Mouse (Mus musculus): ENCODE measurements around the gene Hoxd12. TPM values are rescaled to one million over a fixed set of nuclear protein-coding genes. Genes with fewer than 3 reads are reported as not detected.

Gene Hoxd12
- polyA plus RNA-seq (2012; rRNA removed): not detected in 2 replicates

GRCm38 (mm10) chr2:74674881-74675665, at the start of gene Hoxd12:
Gene Hoxd12 (plus strand): TSS chr2:74675013.
- H3K4me1 ChIP-seq (ENCODE audit: control insufficient read depth, insufficient read depth, low read length): no peaks in the 10 kb centered on the region
- peaks cover 2% of the 10 kb centered on the region for H3K27me3 ChIP-seq (replicated peaks; ENCODE audit: control insufficient read depth, insufficient read depth, low read length)
- TF ChIP-seq POLR2A (IDR thresholded peaks at IDR 0.05; ENCODE audit: low read depth, low read length) (no peak), CTCF (conservative IDR thresholded peaks at IDR 0.05; ENCODE audit: insufficient read depth, insufficient read length, low read depth, low read length) (no peak)
- no peak for DNase-seq
- H3K27ac ChIP-seq (ENCODE audit: insufficient read depth, low read depth, low read length): no peak within 1 kb of the TSS
- H3K36me3 ChIP-seq (ENCODE audit: control insufficient read depth, insufficient read depth, low read length): no peaks in the 10 kb centered on the region
- 26% methylated on average over 47 of the region's 47 CpGs for WGBS
- H3K4me3 ChIP-seq (ENCODE audit: insufficient read depth, low read depth, low read length): no peak within 1 kb of the TSS

DNA sequence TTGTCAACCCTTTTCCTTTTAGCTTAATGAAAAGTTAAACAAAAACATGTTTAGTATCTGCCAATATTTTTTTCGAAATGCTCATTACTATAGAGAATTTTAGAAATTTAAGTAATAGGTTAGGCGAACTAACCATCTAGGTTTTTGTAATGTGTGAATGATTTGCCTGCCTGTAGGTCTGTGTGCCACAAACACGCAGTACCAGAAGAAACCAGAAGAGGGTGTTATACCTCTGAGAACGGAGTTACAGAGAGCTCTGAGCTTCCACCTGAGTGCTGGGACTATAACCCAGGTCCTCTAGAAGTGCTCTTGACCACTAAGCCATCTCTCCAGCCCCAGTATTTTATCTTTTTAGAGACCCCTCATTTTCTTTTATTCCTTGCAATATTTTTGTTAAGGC, 39.4 kb upstream of the Hoxd12 start:
- Histone ChIP-seq H3K27ac (ENCODE audit: insufficient read depth, low read depth, low read length) (no peak overlapping the region), H3K4me1 (ENCODE audit: control insufficient read depth, insufficient read depth, low read length) (no peaks in the 10 kb centered on the region), H3K4me3 (ENCODE audit: insufficient read depth, low read depth, low read length) (no peak overlapping the region), H3K36me3 (ENCODE audit: control insufficient read depth, insufficient read depth, low read length) (no peaks in the 10 kb centered on the region), H3K27me3 (replicated peaks; ENCODE audit: control insufficient read depth, insufficient read depth, low read length) (no peaks in the 10 kb centered on the region)
- TF ChIP-seq POLR2A (IDR thresholded peaks at IDR 0.05; ENCODE audit: low read depth, low read length): no peak
- no peak for TF ChIP-seq CTCF (conservative IDR thresholded peaks at IDR 0.05; ENCODE audit: insufficient read depth, insufficient read length, low read depth, low read length)
- DNase-seq: no peak
- WGBS: 75% methylated on average over 4 of the region's 4 CpGs

DNA sequence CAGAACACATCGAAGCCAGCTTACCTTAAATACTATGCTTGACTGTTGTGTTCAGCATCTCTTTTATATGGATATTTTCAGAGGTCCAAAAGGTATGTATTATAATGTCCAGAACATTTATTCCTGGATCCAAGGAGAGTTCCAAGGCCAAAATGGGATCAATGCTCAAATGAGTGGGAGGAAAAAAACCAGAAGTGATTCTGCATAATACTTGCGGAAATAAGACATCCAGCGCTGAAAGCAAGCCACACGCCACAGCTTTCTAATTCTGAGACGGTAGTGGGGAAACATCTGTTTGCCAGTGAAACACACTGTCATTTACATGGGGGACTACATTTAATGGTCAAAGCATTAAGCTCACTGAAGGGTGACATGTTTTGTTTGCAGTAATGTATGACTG, 32.4 kb upstream of the Hoxd12 start:
- TF ChIP-seq POLR2A (IDR thresholded peaks at IDR 0.05; ENCODE audit: low read depth, low read length) (no peak), CTCF (conservative IDR thresholded peaks at IDR 0.05; ENCODE audit: insufficient read depth, insufficient read length, low read depth, low read length) (no peak)
- H3K27me3 ChIP-seq (replicated peaks; ENCODE audit: control insufficient read depth, insufficient read depth, low read length): peaks cover under 1% of the 10 kb centered on the region; the same call in 1 of the 2 replicates
- no peaks in the 10 kb centered on the region for H3K4me1 ChIP-seq (ENCODE audit: control insufficient read depth, insufficient read depth, low read length)
- no peak overlapping the region for H3K27ac ChIP-seq (ENCODE audit: insufficient read depth, low read depth, low read length)
- H3K4me3 ChIP-seq (ENCODE audit: insufficient read depth, low read depth, low read length): no peak overlapping the region
- no peaks in the 10 kb centered on the region for H3K36me3 ChIP-seq (ENCODE audit: control insufficient read depth, insufficient read depth, low read length)
- 32% methylated on average over 5 of the region's 5 CpGs for WGBS
- DNase-seq: no peak

- no peaks in the 10 kb centered on the region for H3K36me3 ChIP-seq (ENCODE audit: control insufficient read depth, insufficient read depth, low read length)
- 84% methylated on average over 3 of the region's 3 CpGs for WGBS
Measured at GRCm38 (mm10) chr2:74645631-74646030, 29.2 kb upstream of the Hoxd12 start.

DNA sequence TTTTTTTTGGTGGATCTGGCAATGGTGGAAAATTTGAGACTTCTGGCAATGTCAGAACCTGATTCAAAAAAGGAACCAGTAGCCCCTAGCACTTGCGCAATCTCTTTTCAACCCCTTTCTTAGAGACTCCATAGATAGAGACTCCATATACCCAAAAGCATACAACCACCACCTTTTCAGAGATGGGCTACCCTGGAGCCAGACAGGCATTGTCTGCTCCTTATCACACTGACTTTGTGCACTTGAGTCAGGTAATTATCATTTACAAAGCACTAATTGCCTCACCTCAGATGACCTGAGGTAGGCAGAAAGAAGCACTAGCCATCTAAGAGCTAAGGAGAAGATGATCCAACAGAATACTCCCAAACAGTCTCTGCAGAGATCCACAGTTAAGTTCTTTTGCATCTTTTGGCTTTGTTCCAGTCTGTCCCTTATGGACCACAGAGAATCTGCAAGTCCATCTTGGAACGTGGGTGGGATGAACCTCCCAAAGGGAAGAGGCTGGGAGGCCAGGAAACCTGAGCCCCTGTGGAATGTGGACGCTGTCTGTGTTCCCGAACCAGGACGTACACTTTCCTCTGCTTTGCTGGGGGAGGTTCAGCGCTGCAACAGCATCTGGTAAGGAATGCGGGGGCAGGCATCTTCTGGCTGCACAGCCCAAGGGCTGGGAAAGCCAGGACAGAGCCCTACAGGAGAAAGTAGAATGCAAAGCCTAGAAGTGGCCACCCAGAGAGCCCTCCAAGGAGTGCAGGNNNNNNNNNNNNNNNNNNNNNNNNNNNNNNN, 27.5 kb upstream of the Hoxd12 start:
- Histone ChIP-seq H3K36me3 (ENCODE audit: control insufficient read depth, insufficient read depth, low read length) (no peaks in the 10 kb centered on the region), H3K27me3 (replicated peaks; ENCODE audit: control insufficient read depth, insufficient read depth, low read length) (peaks cover 6% of the 10 kb centered on the region; the same call in 1 of the 2 replicates), H3K27ac (ENCODE audit: insufficient read depth, low read depth, low read length) (no peak overlapping the region), H3K4me1 (ENCODE audit: control insufficient read depth, insufficient read depth, low read length) (no peaks in the 10 kb centered on the region), H3K4me3 (ENCODE audit: insufficient read depth, low read depth, low read length) (no peak overlapping the region)
- 21% methylated on average over 7 of the region's 7 CpGs for WGBS
- TF ChIP-seq CTCF (conservative IDR thresholded peaks at IDR 0.05; ENCODE audit: insufficient read depth, insufficient read length, low read depth, low read length) (no peak), POLR2A (IDR thresholded peaks at IDR 0.05; ENCODE audit: low read depth, low read length) (no peak)
- DNase-seq: no peak

More at GRCm38 (mm10) chr2:74645631-74646030, 29.2 kb upstream of the Hoxd12 start:
- Histone ChIP-seq H3K27me3 (replicated peaks; ENCODE audit: control insufficient read depth, insufficient read depth, low read length) (peaks cover 5% of the 10 kb centered on the region; the same call in 1 of the 2 replicates), H3K4me3 (ENCODE audit: insufficient read depth, low read depth, low read length) (no peak overlapping the region), H3K27ac (ENCODE audit: insufficient read depth, low read depth, low read length) (no peak overlapping the region), H3K4me1 (ENCODE audit: control insufficient read depth, insufficient read depth, low read length) (no peaks in the 10 kb centered on the region)
- TF ChIP-seq CTCF (conservative IDR thresholded peaks at IDR 0.05; ENCODE audit: insufficient read depth, insufficient read length, low read depth, low read length) (no peak), POLR2A (IDR thresholded peaks at IDR 0.05; ENCODE audit: low read depth, low read length) (no peak)
- DNase-seq: no peak

- H3K27me3 ChIP-seq (replicated peaks; ENCODE audit: control insufficient read depth, insufficient read depth, low read length): peaks cover 19% of the 10 kb centered on the region
Measured at GRCm38 (mm10) chr2:74652996-74653340, 21.8 kb upstream of the Hoxd12 start.

More at GRCm38 (mm10) chr2:74652996-74653340, 21.8 kb upstream of the Hoxd12 start:
- Histone ChIP-seq H3K4me1 (ENCODE audit: control insufficient read depth, insufficient read depth, low read length) (no peaks in the 10 kb centered on the region), H3K4me3 (ENCODE audit: insufficient read depth, low read depth, low read length) (no peak overlapping the region), H3K36me3 (ENCODE audit: control insufficient read depth, insufficient read depth, low read length) (no peaks in the 10 kb centered on the region), H3K27ac (ENCODE audit: insufficient read depth, low read depth, low read length) (no peak overlapping the region)
- WGBS: 50% methylated on average over 2 of the region's 2 CpGs
- no peak for DNase-seq
- TF ChIP-seq POLR2A (IDR thresholded peaks at IDR 0.05; ENCODE audit: low read depth, low read length) (no peak), CTCF (conservative IDR thresholded peaks at IDR 0.05; ENCODE audit: insufficient read depth, insufficient read length, low read depth, low read length) (no peak)
